Mouse (Mus musculus): ENCODE measurements around the gene Thbd.

DNA sequence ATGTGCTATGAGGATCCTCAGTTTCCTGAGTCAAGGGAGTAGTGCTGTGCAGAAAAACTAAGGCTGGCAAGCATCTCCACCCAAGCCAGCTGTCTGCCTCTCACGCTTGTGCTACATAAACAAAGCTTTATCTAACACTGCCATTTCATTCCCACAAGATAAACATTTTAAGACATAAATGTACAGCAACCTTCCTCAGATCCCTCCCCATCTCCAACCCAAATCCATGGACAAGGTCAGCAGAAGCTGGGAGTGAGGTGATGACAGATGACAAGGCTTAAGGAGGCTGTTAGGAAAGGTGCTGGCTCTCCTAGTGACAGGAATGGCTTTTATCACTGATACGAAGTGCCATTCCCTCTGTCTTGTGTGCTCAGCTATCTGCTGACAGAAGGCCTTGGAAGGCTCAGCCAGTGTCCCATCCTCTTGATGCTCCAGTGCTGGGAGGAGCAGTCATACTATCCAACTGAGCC is 34.4 kb downstream of the Thbd start:
- no peak for TF ChIP-seq CTCF (IDR thresholded peaks at IDR 0.05; ENCODE audit: borderline replicate concordance, control insufficient read depth, extremely low read depth, insufficient read depth, low read length, poor library complexity)
- no peak for TF ChIP-seq POLR2A (IDR thresholded peaks at IDR 0.05; ENCODE audit: control insufficient read depth, extremely low read depth, insufficient read depth, low read length, poor library complexity)

Measured in thymus, adult 2 months (tissue).